Mouse (Mus musculus): ENCODE measurements around the gene Tbrg4. TPM values are rescaled to one million over a fixed set of nuclear protein-coding genes. Genes with fewer than 3 reads are reported as not detected.

Tbrg4 gene
- total RNA-seq, 2 experiments from 2014 or later, result 53.6 to 57.1 TPM

DNA sequence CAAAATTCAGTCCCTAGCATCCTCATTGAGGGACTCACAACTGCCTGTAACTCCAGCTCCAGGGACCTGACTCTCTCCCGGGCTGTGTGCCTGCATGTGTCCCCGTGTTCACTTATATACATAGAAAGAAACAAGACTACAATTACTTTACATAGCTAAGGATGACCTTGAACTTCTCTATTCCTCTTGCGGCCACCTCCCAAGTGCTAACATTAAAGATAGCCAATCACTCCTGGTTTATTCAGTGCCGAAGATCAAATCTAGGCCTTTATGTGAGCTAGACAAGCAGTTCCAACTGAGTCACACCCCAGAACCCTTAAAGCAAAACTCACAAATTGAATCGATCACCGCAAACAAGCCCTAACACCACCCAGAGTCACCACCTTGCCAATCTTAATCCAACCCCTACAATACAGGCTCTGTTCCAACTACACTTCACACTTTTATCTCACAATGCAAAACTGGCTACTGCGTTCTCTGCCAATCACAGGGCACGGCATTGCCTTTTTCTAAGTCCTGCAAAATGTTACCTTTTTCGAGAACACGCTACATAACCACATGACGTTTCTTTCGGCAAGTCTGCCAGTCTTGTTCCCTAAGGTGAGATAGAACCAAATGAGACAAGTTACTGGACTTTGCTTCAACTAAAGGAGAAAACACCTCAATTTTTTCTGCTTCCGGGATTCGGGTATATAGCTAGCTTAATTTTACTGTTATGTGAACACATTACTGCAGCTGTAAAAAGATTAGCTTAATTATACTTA lies 1.1 kb downstream of the Tbrg4 start:
- DNase-seq, result no peak

DNA sequence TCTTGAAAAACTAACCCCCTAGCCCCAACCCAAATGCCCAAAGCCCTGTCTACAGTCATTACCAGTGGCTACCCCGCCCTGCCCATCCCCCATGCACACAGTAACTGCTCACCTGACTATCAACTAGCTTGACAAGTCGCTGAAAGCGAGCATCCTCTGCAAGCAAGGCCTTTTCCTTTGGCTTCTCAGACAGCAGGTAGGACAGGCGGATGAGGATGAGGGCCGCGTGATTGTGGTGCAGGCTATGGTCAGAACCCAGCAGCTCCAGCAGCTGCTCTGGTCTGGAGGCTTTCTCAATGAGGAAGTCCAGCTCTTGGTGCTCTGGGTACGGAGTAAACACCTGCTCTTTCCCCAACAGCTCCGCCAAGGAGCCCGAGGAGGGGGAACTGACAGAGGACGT lies 2.2 kb downstream of the Tbrg4 start:
- DNase-seq, result no peak

DNA sequence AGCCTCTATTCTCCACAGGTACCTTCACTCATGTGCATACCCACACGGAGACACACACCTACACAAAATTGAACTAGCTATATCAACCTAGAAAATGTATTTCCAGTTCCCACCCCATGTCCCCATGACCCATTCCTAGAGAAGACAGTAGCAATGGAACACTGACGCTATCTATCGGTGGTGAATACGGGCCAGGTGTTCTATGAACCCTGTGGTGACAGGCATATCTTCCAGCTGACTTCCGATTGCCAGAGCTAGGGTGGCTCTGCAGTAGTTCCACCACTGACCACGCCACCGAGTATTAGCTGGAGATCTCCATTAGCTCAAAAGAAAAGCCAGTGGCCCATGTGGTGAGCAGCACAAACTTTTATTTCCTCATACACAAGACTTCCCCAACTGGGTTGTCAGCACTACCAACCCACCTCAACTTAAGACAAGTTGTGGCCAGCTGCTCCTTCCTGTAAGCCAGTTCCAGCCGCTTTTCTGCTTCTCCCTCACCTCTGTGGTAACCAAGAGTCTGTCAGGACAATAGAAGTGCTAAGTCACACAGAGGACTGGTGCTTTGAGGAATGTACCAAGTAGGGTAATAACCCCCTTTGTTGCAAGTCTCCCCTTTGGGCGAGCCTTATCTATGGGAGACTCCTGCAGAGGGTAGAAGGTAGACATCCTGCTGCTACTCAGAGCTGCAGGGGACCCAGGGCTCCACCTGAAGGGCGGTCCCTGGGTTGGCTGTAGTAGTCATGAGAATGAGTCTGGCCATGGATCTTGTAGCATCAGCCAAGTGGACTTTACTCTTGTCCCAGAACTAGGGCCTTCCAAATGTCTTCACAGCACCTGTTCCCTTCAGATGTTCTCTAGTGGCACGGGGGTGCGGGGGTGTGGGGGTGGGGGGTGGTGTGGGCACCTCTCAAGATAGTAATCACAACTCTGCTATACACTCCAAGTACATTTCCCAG lies 10.3 kb downstream of the Tbrg4 start:
- no peak for DNase-seq

DNA sequence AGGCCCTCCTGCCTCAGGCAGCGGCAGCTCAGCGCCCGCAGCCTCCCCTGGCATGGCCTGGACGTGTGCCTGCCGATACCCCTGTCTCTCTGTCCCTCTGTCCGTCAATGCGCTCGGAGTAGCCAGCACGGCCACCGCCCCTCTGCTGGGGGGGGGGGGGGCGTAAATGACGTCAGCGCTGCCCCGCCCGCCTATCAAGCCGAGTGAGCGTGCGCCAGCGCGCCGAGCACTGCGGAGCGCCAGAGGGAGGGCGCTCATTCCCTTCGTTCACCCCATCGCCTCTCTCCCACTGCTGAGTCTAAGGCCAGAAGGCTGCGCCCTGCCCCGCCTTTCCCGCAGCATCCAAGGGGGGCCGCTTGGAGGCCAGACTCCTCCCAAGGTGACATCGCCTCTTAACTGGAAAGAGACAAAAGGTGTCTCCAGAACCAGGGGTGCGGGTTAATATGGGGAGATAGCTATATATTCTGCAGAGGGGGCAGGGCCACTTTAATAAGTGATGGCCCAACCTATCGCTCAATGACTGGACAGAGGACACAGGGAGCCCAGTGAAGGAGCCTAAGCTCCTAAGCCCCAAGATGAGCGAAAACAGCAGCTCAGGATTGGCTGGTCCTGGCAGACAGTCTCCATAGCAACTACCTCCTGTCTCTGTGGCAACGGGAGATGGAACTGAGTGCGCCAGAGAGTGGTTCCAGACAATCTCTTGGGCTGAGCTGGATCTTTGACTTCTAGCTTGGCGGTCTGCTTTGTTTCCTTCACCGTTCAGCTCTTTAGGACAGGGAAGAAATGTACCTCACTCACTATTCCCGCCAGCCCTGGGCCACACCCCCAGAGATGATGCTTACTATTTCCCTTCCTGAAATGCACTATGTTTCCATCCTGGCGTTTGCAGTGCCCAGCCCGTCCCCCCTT lies 20.1 kb downstream of the Tbrg4 start, which contains the start of gene Nacad:
Gene Nacad (minus strand): TSS at position 563 of the 909 bp plus-strand sequence.
- DNase-seq, result no peak

DNA sequence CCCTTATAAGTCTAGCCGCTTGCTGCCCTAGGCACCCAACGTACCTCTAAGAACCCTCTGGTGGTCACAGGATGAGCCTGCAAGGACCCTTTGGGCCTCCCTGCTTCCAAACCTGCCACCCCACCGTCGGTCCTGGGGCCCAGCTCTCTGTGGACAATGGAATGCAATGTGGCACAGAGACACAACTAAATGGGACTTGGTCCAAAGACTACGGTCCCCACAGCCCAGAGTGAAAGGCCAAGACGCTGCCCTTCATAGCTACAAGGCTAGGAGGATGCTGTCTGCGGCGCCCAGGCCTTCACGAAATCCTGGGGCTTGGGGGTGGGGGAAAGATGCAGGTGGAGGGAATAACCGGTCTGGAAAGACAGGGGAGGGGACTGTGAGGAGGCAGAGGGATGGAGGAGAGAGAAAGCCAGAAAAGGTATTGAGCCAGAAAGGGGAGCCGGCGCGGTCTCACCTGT lies 20.8 kb downstream of the Tbrg4 start:
- DNase-seq, result no peak

DNA sequence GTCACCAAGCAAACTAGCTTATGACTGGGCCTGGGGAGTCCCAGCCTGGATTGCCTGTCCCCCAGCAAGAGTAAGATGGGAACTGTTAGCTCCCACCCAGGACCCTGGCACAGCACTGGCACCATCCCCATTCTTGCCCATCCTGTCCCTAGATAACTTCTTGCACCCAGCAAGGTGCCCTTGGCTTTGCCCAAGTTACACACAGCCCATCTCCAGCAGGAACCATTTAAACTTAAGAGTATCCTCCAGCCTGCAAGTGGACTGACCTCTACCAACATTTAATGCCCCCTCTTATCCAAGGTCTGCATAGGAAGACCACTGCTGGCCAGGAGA lies 21.3 kb downstream of the Tbrg4 start:
- DNase-seq, result no peak

DNA sequence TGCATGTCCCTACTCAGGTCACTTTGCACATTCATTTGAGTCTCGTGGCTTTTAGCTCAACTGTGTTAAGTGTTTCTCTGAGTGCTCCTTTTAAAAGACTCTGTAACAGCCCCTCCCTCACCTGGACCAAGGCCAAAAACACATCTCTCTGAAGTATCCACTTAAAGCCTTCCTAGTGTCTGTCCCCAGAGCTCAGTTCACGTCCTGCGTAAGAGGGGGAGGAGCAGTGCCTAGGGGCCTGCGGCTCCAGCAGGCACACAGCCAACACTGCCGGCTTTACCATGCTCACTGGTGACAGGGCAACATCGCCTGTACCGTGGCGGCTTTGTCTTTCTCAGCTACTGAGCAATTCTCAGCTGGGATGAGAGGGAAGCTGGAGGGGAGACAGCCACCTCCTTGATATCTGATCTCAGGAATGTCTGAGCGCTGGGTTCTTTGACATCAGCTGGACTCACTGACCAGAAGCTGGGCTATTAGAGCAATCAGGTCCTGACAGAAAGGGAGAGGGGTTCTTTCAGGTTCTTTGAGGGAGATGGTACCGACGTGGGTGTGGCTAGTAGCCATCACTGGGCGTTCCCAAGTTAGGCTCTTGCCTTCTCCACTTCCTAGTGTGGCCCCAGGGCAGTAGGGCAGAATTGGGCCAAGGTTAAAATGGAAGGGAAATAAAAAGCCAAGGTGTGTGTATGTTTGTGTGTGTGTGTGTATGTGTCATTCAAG lies 21.8 kb downstream of the Tbrg4 start:
- DNase-seq, result no peak

DNA sequence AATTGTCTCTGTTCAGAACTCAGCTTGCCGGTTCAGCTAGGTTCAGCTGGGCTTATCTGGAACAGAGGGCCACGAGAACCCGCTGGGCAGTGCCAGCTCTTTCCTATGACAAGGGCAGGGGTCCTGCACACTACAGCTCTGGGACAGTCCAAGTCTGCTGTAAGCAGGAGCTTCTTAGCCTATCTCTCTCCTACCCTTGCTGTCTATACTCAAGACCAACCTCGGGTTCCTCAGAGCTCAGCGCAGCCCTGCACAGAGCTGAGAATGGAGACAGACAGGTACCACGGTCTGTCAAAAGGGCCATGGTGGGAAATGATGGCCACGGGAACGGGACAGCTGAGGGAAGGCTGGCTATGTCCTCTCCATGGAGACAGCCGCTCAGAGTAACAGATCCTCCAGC lies 22.6 kb downstream of the Tbrg4 start:
- DNase-seq, result no peak

DNA sequence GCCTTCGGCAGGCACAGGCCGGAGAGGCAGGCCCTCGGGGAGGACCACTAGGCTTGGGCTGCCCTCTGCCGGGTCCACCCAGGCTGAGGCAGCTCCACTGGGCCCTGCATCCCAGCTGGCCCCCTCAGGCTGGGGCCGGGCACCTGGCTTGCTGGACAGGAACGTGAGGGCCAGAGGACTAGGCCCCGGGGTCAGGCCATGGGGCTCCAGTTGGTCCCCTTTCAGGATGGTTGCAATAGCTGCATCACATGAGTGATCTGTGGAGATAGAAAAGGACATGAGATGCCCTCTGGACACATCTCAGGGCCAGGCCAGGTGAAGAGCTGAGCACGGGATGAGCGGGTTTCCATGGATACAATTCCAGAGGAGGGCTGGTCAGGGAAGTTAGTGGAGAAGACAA lies 23.2 kb downstream of the Tbrg4 start:
- DNase-seq, result no peak

DNA sequence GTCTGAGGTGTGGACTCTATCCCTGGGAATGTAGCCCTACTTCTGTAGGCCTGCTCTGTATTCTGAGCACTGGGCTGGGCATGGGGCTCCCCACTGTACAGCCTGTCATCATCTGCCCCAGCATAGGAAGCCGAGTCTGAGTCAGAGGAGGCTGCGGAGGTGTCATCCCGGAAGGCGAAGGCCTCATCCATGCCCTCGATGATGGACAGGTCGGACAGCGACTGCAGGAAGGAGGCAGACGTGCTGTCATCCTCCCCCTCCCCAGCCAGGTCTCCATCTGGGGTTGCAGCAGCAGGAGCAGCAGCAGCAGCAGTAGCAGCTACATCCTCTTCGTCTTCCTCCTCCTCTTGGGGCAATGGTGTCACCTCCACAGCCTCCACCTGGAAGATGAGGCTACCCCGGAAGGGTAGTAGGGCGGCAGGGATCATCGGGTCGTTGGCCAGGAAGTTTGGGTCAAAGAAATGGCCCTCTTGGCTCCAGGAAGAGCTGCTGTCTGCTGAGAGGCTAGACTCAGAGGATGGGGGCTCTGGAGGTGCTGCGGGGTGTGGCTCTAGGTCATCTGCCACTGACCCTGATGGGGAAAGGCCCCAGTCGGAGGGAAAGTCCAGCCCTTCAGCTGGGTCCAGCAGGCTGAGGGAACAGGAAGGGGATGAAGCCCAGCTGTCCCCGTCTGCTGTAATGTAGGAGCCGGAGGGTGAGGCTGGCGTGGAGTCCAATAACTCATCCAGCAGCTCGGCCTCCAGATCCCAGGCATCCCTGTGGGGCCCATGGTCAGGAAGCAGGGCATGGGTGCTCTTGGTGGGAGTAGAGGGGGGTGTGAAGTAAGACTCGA lies 24.0 kb downstream of the Tbrg4 start:
- no peak for DNase-seq

DNA sequence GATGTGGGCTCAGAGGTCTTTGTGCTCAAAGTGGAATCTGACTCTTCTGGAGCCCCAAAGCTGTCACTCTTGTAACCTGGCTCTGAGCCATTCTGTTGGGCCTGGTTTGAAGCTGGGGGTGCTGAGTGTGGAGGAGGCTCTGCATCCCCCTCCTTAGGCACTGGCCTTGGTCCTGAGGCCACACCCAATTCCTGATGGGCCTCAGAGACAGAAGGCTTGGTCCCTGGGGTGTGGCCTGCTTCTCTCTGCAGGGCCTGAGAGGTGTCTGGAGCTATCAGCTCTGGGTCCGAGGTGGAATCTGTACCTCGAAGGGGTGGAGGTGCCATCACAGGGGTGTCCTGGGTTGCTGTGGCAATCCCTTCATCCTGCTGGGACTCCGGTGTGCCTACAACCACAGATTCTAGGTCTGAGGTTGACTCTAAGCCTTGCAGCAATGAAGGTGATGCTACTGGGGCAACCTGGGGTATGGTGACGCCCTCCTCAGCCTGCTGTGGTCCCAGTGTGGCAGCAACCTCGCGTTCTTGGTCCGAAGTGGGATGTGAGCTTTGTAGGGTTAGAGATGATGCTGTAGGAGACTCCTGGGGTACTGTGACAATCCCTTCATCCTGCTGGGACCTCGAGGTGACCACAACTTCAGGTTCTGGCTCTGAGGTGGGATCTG lies 25.5 kb downstream of the Tbrg4 start:
- no peak for DNase-seq

DNA sequence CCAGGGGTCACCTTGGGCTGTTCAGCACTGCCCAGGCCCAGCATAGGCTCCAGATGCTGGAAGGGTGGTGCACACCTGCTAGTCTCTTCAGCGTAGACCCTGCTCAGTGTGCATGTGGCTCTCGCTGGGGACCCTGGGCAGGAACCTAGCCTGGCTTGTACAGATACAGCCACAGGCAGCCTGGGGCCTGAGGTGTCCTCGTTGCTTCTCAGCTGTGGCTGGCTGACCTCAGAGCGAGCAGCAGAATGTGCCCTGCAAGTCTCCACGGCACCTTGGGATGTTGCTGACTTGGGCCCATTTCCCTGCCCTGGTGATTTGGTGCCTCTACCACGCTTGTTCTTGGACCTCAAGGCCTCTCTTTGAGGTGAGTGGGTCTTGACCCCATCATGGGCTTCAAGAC lies 26.0 kb downstream of the Tbrg4 start:
- DNase-seq, result no peak

DNA sequence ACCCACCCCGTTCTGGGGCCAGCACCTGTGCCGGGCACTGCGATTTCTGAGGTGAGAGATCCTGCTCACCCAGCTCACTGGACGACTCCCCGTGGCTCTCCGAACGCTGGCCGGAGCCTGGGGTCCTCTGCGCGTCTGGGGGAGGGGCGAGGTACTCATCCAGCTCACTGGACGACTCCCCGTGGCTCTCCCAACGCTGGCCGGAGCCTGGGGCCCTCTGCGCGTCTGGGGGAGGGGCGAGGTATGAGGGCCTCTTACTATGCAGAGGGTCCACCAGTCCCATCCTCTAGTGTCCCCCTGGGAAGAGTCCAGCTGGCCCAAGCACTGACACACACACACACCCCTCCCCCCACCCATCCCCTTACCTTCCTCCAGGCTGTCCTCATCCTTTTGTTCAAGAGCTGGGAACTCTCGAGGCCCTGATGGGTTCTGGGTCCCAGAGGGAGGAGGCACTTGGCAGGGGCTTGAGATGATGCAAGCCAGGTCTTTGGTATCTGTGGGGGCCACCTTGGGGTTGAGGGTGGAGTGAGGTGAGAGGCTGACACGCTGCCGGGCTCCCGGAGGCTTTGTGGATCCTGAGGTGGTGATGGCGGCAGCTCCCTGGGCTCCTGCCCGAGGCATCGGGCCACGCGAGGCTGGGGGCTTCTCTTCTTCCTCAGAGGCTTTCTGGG lies 26.7 kb downstream of the Tbrg4 start:
- DNase-seq, result no peak

DNA sequence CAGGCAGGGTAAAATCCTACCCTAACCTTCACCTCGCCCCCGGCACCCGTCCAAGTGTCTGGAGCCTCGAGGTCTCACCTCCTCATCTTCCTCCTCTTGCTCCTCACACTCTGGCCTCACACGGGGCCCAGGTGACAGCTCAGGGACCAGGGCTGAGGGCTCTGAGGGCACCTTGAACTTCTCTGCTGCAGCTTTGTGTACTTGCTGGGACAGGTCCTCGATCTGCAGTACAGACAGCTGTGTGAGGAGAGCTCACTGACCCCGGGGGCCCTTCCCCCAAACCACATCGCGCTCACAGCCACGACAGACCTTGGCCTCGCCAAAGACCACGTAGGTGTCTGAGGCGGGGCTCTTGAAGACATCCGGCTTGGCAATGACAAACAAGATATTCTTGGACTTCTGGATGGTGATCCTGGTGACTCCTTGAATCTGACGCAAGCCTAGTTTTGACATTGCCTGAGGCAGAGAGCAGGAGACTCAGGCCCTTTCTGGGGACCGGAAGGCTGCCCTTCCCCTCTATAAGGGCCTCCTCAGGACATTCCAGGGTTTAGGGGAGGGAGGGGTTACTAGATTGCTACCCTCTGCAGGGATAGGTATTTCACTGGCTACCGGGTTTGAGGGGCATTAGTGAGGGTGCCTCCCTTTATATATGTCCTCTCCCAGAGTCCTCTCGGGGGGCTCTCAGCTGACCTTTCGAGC lies 27.5 kb downstream of the Tbrg4 start:
- no peak for DNase-seq

DNA sequence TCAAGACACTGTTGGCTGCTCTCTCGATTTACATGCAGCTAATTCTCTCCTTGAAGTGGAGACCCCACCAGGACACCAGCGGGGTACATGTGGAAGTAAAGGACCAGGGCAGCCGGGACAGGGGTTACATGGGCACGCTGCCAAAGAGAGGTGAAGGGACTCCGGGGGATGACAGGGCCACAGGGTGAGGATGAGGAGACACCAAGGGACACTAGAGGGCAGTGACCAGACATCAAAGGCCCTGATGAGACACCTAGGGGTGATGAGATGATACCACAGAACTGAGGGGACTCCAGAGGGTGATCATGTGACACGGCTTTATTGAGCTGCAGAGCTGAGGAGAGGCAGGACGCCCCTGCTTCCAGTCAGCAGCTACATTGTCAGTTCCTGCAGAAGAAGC lies 28.3 kb downstream of the Tbrg4 start:
- DNase-seq, result no peak

DNA sequence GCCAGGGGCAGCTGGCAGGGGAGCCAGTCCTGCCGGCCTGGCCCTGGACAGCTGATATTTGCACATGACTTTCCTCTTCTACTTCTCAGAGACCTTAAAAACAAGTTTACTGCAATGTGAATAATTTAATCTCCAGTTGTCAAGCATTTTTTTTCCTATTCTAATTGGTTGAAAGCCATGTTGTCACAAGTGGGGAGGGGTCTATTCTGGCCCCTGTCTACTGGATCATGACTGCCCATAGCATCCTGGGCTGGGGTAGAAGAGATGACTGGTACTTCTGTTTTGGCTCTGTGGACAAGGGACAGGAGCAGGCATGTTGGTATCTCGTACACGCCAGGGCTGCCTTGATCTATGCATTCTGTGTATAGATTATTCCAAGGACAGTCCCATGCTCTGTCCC lies 29.3 kb downstream of the Tbrg4 start:
- no peak for DNase-seq

DNA sequence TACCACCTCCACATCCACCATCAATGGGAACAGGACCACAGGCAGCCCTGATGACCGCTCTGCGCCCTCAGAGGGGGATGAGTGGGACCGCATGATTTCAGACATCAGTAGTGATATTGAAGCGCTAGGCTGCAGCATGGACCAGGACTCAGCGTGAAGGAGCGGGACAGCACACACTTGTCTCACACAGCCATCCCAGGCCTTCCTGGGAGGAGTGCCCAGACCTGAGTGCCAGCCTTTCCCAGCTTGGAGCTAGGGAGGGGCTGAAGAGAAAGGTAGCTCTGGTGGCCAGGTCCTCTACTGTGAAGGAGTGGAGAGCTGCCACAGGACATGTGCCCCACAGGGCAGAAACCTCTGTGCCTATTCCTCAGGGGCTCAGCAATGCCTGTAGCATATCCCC lies 29.7 kb downstream of the Tbrg4 start:
- DNase-seq, result no peak

DNA sequence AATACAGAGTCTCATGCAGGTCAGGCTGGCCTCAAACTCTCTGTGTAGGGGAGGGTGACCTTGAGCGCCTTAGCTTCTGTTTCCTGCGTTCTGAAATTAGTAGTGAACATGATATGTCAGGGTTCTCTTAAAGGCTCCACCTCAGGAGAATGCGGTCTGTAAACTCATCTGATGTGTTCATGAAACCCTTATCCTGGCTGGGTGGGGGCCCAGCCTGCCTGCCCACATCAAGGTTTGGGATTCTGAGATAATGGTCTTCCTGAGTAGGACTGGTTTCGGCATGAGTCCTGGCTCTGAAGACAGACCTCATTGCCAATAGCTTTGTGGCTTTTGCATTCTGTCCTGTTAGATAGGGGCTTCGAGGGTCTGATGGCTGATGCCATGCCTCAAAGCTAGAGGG lies 30.5 kb downstream of the Tbrg4 start:
- DNase-seq, result no peak

DNA sequence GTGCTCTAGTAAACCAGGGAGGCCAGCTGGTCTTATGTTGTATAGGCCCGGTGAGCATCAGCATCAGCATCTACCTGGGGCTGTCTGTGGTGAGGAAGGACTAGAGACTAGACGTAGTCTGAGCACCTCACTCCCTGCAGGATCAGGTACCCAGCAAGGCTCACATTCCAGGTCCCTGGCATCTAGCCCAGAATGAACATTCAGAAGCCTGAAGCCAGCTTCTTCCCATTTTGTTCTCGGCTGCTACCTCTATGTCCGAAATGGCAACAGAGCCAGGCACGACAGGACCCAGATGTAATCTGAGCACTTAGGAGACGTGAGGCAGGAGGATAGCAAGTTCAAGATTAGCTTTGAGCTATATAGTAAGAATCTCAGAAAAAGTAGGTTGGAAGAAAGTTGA lies 31.0 kb downstream of the Tbrg4 start:
- no peak for DNase-seq

All from gastrocnemius, postnatal 10 days (tissue).